Mouse (Mus musculus) forebrain, embryonic 11.5 days (tissue): ENCODE measurements around the gene Palld. TPM values are rescaled to one million over a fixed set of nuclear protein-coding genes. Genes with fewer than 3 reads are reported as not detected.
A peak's percentile ranks its signal among the peaks of the same experiment; 100 is the strongest.

Experiments
- ATAC-seq: fragments of 200-750 bp; cut with Nextera tagmentation; replicated peaks from 2 replicates; pipeline ENCODE4 v1.8.0; 2017; ENCODE audit warnings: moderate TSS enrichment; ENCODE audit not compliant: low FRiP score
- DNase-seq: peaks from one replicate; pipeline ENCODE4 v3.0.0-alpha.2; 2017; ENCODE audit warnings: low spot score
- H3K27ac ChIP-seq: fragments of 300-500 bp; sonication (generic); 2 replicates; pipeline ENCODE4 v1.5.1; 2014; ENCODE audit warnings: low read depth, low read length
- H3K27me3 ChIP-seq: fragments of 300-500 bp; sonication (generic); 2 replicates; pipeline ENCODE4 v1.6.1; 2014; ENCODE audit warnings: mild to moderate bottlenecking, low read length, mixed read lengths; ENCODE audit not compliant: control insufficient read depth, insufficient read depth
- H3K36me3 ChIP-seq: fragments of 300-500 bp; sonication (generic); 2 replicates; pipeline ENCODE4 v1.6.1; 2014; ENCODE audit warnings: mild to moderate bottlenecking, low read length, moderate library complexity, mixed read lengths; ENCODE audit not compliant: control insufficient read depth, insufficient read depth
- H3K4me1 ChIP-seq: fragments of 300-500 bp; sonication (generic); replicated peaks from 2 replicates; pipeline ENCODE4 v1.6.1; 2014; ENCODE audit warnings: low read length, mixed read lengths; ENCODE audit not compliant: control insufficient read depth, insufficient read depth
- H3K4me2 ChIP-seq: fragments of 300-500 bp; sonication (generic); 2 replicates; pipeline ENCODE4 v1.6.1; 2014; ENCODE audit warnings: low read depth, mild to moderate bottlenecking, low read length, moderate library complexity, mixed read lengths; ENCODE audit not compliant: severe bottlenecking
- H3K4me3 ChIP-seq: fragments of 300-500 bp; sonication (generic); 2 replicates; pipeline ENCODE4 v1.5.1; 2014; ENCODE audit warnings: low read depth, low read length
- H3K9ac ChIP-seq: fragments of 300-500 bp; sonication (generic); 2 replicates; pipeline ENCODE4 v1.6.1; 2014; ENCODE audit warnings: low read length
- H3K9me3 ChIP-seq: fragments of 300-500 bp; sonication (generic); 2 replicates; pipeline ENCODE4 v1.6.1; 2016; ENCODE audit warnings: low read length, mixed read lengths; ENCODE audit not compliant: control insufficient read depth
- WGBS: fragments of 180-500 bp; shearing (Covaris S2); extraction: QIAGEN DNeasy Blood & Tissue Kit; methylation state at CpG from one replicate; pipeline ENCODE4 v1.1.7; 2014; 5-methylcytosine and 5-hydroxymethylcytosine counted together
- polyA plus RNA-seq: library from polyadenylated mRNA; unstranded; fragments of >200 nt; fragmentation: Nextera tagmentation; extraction: Ambion mirVana; gene quantifications from 2 replicates; pipeline ENCODE4 v1.2.1, GENCODE M21; 2014

Palld gene
- polyA plus RNA-seq, 1 experiment from 2014 or later = 56.7 TPM

GRCm38 (mm10) chr8:61480260-61480967 lies 422.1 kb downstream of the Palld start:
- H3K27ac ChIP-seq = no peak overlapping the region
- no peak overlapping the region for H3K4me2 ChIP-seq
- ATAC-seq (peak; percentile 53; the same call in 1 of the 2 replicates), DNase-seq (no peak)
- H3K36me3 ChIP-seq = no peaks in the 10 kb centered on the region
- H3K9me3 ChIP-seq = no peaks in the 10 kb centered on the region
- no peak overlapping the region for H3K4me3 ChIP-seq
- H3K9ac ChIP-seq = no peak overlapping the region
- no peaks in the 10 kb centered on the region for H3K27me3 ChIP-seq
- H3K4me1 ChIP-seq = no peaks in the 10 kb centered on the region
- WGBS = 84% methylated on average over 14 of the region's 14 CpGs

- Histone ChIP-seq H3K4me2 (no peak overlapping the region), H3K27me3 (no peaks in the 10 kb centered on the region), H3K9me3 (no peaks in the 10 kb centered on the region), H3K9ac (no peak overlapping the region), H3K4me3 (no peak overlapping the region), H3K4me1 (no peaks in the 10 kb centered on the region), H3K36me3 (no peaks in the 10 kb centered on the region), H3K27ac (no peak overlapping the region)
- 57% methylated on average over 10 of the region's 11 CpGs for WGBS
- DNase-seq (peak; percentile 63), ATAC-seq (peak; percentile 66)
Measured at GRCm38 (mm10) chr8:61479506-61480214, 422.8 kb downstream of the Palld start.

- Histone ChIP-seq H3K4me1 (no peaks in the 10 kb centered on the region), H3K9me3 (no peaks in the 10 kb centered on the region), H3K27me3 (no peaks in the 10 kb centered on the region), H3K36me3 (no peaks in the 10 kb centered on the region), H3K4me3 (no peak overlapping the region), H3K4me2 (no peak overlapping the region), H3K9ac (no peak overlapping the region), H3K27ac (no peak overlapping the region)
- ATAC-seq = no peak
- DNase-seq = no peak
- 76% methylated on average over 8 of the region's 8 CpGs for WGBS
Measured at GRCm38 (mm10) chr8:61478793-61479192, 423.7 kb downstream of the Palld start.

- Histone ChIP-seq H3K4me2 (no peak overlapping the region), H3K4me3 (no peak overlapping the region), H3K36me3 (no peaks in the 10 kb centered on the region), H3K9ac (no peak overlapping the region), H3K27ac (no peak overlapping the region), H3K9me3 (no peaks in the 10 kb centered on the region), H3K4me1 (no peaks in the 10 kb centered on the region), H3K27me3 (no peaks in the 10 kb centered on the region)
- no peak for ATAC-seq
- 95% methylated on average over 4 of the region's 4 CpGs for WGBS
- no peak for DNase-seq
Measured at GRCm38 (mm10) chr8:61478150-61478549, 424.3 kb downstream of the Palld start.

GRCm38 (mm10) chr8:61476160-61476559 lies 426.3 kb downstream of the Palld start:
- H3K27me3 ChIP-seq = no peaks in the 10 kb centered on the region
- no peak overlapping the region for H3K4me2 ChIP-seq
- ATAC-seq = no peak
- H3K4me3 ChIP-seq = no peak overlapping the region
- H3K27ac ChIP-seq = no peak overlapping the region
- H3K9me3 ChIP-seq = no peaks in the 10 kb centered on the region
- WGBS = 91% methylated on average over 9 of the region's 9 CpGs
- DNase-seq = no peak
- H3K4me1 ChIP-seq = no peaks in the 10 kb centered on the region
- no peaks in the 10 kb centered on the region for H3K36me3 ChIP-seq
- H3K9ac ChIP-seq = no peak overlapping the region

GRCm38 (mm10) chr8:61475251-61475673 lies 427.2 kb downstream of the Palld start:
- Histone ChIP-seq H3K4me2 (no peak overlapping the region), H3K4me3 (no peak overlapping the region), H3K36me3 (no peaks in the 10 kb centered on the region), H3K9ac (no peak overlapping the region), H3K4me1 (no peaks in the 10 kb centered on the region), H3K27ac (no peak overlapping the region), H3K9me3 (no peaks in the 10 kb centered on the region), H3K27me3 (no peaks in the 10 kb centered on the region)
- ATAC-seq (no peak), DNase-seq (no peak)
- 78% methylated on average over 6 of the region's 6 CpGs for WGBS

GRCm38 (mm10) chr8:61470213-61470612 lies 432.3 kb downstream of the Palld start:
- WGBS = 89% methylated on average over 4 of the region's 4 CpGs
- ATAC-seq (no peak), DNase-seq (no peak)
- Histone ChIP-seq H3K4me2 (no peak overlapping the region), H3K36me3 (no peaks in the 10 kb centered on the region), H3K27me3 (no peaks in the 10 kb centered on the region), H3K27ac (no peak overlapping the region), H3K9me3 (no peaks in the 10 kb centered on the region), H3K4me3 (no peak overlapping the region), H3K4me1 (no peaks in the 10 kb centered on the region), H3K9ac (no peak overlapping the region)

GRCm38 (mm10) chr8:61467553-61467815 lies 435.0 kb downstream of the Palld start:
- WGBS = 86% methylated on average over 3 of the region's 3 CpGs
- no peaks in the 10 kb centered on the region for H3K9me3 ChIP-seq
- H3K27me3 ChIP-seq = no peaks in the 10 kb centered on the region
- ATAC-seq = no peak
- H3K36me3 ChIP-seq = no peaks in the 10 kb centered on the region
- no peak overlapping the region for H3K4me2 ChIP-seq
- no peaks in the 10 kb centered on the region for H3K4me1 ChIP-seq
- no peak overlapping the region for H3K27ac ChIP-seq
- no peak overlapping the region for H3K9ac ChIP-seq
- DNase-seq = no peak
- H3K4me3 ChIP-seq = no peak overlapping the region
